Mouse (Mus musculus): ENCODE measurements at regions not wholly inside any gene's neighbourhood (a gene's known extent, or its start where the extent isn't known, plus 50 kb on each side); places are given as distances from the start of the nearest gene placed in this dataset.

DNA sequence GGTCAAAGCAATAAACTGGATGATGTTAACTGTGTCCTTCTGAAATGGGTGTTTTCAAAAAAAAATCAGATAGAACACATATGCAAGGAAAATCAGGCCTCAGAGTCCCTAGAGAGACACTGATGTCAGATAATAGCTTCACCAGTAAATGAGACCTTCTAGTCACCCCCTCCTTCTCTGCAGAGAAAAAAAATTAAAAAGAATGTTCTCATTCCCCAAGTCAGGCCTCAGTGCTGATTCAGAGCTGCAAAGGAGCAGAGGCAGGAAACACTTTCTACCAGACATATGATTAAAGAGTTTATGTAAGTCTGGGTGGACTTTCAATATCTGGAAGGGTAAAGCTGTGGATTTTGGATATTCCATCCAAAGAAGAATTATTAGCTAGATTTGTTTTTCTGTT is 67.1 kb upstream of the Gm21897 start:
- TF ChIP-seq CTCF (IDR thresholded peaks at IDR 0.05; ENCODE audit: low read depth) (no peak), EP300 (IDR thresholded peaks at IDR 0.05; ENCODE audit: low read depth) (no peak)
